Mouse (Mus musculus) G1E (cell line): ENCODE measurements around the gene Trim11. TPM values are rescaled to one million over a fixed set of nuclear protein-coding genes. Genes with fewer than 3 reads are reported as not detected.

Experiments used
- ATAC-seq: 2 replicates; pipeline ENCODE4 v1.8.0; 2016; ENCODE audit warnings: mild to moderate bottlenecking; ENCODE audit not compliant: insufficient number of reproducible peaks, poor library complexity, low FRiP score, severe bottlenecking; ENCODE audit errors: extremely low read depth
- DNase-seq: peaks from one replicate; pipeline ENCODE4 v3.0.0; 2012; ENCODE audit warnings: low spot score
- H3K27me3 ChIP-seq: 2 replicates; pipeline ENCODE4 v1.6.1; 2012; ENCODE audit warnings: mild to moderate bottlenecking, low read length, inconsistent platforms; ENCODE audit not compliant: insufficient read depth
- H3K36me3 ChIP-seq: replicated peaks from 2 replicates; pipeline ENCODE3; 2012; ENCODE audit warnings: mild to moderate bottlenecking, inconsistent platforms
- H3K4me1 ChIP-seq: 2 replicates; pipeline ENCODE4 v1.6.1; 2012; ENCODE audit warnings: low read depth, low read length, inconsistent platforms, mixed read lengths; ENCODE audit not compliant: insufficient read depth
- H3K4me3 ChIP-seq: 2 replicates; pipeline ENCODE4 v1.5.1; 2012; ENCODE audit warnings: low read depth, mild to moderate bottlenecking, inconsistent platforms, low read length, moderate library complexity, mixed read lengths
- H3K9me3 ChIP-seq: replicated peaks from 2 replicates; pipeline ENCODE4 v1.6.1; 2012; ENCODE audit warnings: inconsistent platforms
- CTCF ChIP-seq: IDR thresholded peaks from 2 replicates; pipeline ENCODE4 v1.5.1; 2012; ENCODE audit warnings: low read depth, low read length, inconsistent platforms, mixed read lengths
- GATA1 ChIP-seq: IDR thresholded peaks from 2 replicates; pipeline ENCODE4 v1.6.1; 2012; ENCODE audit warnings: borderline replicate concordance, low read length, inconsistent platforms, mixed read lengths
- GATA2 ChIP-seq: IDR thresholded peaks from 2 replicates; pipeline ENCODE4 v1.6.1; 2012; ENCODE audit warnings: low read depth, low read length, inconsistent platforms, borderline replicate concordance
- POLR2AphosphoS5 ChIP-seq: IDR thresholded peaks from 2 replicates; pipeline ENCODE4 v1.6.1; 2012; ENCODE audit warnings: low read depth, low read length, inconsistent platforms; ENCODE audit not compliant: insufficient replicate concordance
- TAL1 ChIP-seq: conservative IDR thresholded peaks from 2 replicates; pipeline ENCODE4 v1.6.1; 2012; ENCODE audit warnings: low read depth, low read length, inconsistent platforms, mixed read lengths
- polyA plus RNA-seq: library from polyadenylated mRNA; stranded (reverse); fragments of >175 nt; gene quantifications from 2 replicates; pipeline ENCODE4 v1.2.3, GENCODE M21; 2012
- total RNA-seq, 2 experiments: library from RNA; stranded (forward) in 1 of 2; stranded (reverse) in 1 of 2; fragments of 200-1000 nt in 1 of 2; fragments of >200 nt in 1 of 2; fragmentation: Nextera tagmentation in 1 of 2; gene quantifications; 2 replicates each; pipeline ENCODE4 v1.2.3; 2014 to 2017

The Trim11 gene
- total and polyA plus RNA-seq, 3 experiments: 32.3 to 69.3 (median 48.2) TPM

GRCm38 (mm10) chr11:58999830-59000229 lies 21.9 kb downstream of the Trim11 start:
- no peaks in the 10 kb centered on the region for H3K9me3 ChIP-seq
- no peak for ATAC-seq
- no peaks in the 10 kb centered on the region for H3K36me3 ChIP-seq
- H3K4me3 ChIP-seq: no peak overlapping the region
- peaks cover 28% of the 10 kb centered on the region for H3K4me1 ChIP-seq
- TF ChIP-seq GATA1 (no peak), GATA2 (no peak), TAL1 (no peak), CTCF (no peak), POLR2AphosphoS5 (no peak)
- no peak for DNase-seq
- H3K27me3 ChIP-seq: peaks cover 76% of the 10 kb centered on the region

GRCm38 (mm10) chr11:59000635-59001034 lies 22.7 kb downstream of the Trim11 start:
- Histone ChIP-seq H3K4me3 (no peak overlapping the region), H3K36me3 (no peaks in the 10 kb centered on the region), H3K4me1 (peaks cover 20% of the 10 kb centered on the region), H3K27me3 (peaks cover 70% of the 10 kb centered on the region), H3K9me3 (no peaks in the 10 kb centered on the region)
- ATAC-seq: no peak
- TF ChIP-seq POLR2AphosphoS5: no peak
- no peak for TF ChIP-seq CTCF
- TF ChIP-seq TAL1: no peak
- DNase-seq: no peak

- TF ChIP-seq GATA1: no peak
Observed at GRCm38 (mm10) chr11:59002327-59003079, 24.6 kb downstream of the Trim11 start.

GRCm38 (mm10) chr11:59015052-59015451 lies 37.2 kb downstream of the Trim11 start:
- no peak for DNase-seq
- peaks cover 33% of the 10 kb centered on the region for H3K27me3 ChIP-seq

More at GRCm38 (mm10) chr11:59002327-59003079, 24.6 kb downstream of the Trim11 start:
- peaks cover 53% of the 10 kb centered on the region for H3K27me3 ChIP-seq
- H3K36me3 ChIP-seq: no peaks in the 10 kb centered on the region
- no peaks in the 10 kb centered on the region for H3K9me3 ChIP-seq
- peaks cover 6% of the 10 kb centered on the region for H3K4me1 ChIP-seq
- DNase-seq (no peak), ATAC-seq (no peak)
- H3K4me3 ChIP-seq: no peak overlapping the region

GRCm38 (mm10) chr11:59026411-59026810 lies 48.5 kb downstream of the Trim11 start:
- Histone ChIP-seq H3K4me3 (no peak overlapping the region), H3K4me1 (no peaks in the 10 kb centered on the region), H3K9me3 (no peaks in the 10 kb centered on the region), H3K27me3 (peaks cover 13% of the 10 kb centered on the region), H3K36me3 (no peaks in the 10 kb centered on the region)
- TF ChIP-seq TAL1: no peak
- TF ChIP-seq POLR2AphosphoS5: no peak
- TF ChIP-seq GATA2: no peak
- no peak for TF ChIP-seq GATA1
- TF ChIP-seq CTCF: no peak
- DNase-seq (no peak), ATAC-seq (no peak)

More at GRCm38 (mm10) chr11:59015052-59015451, 37.2 kb downstream of the Trim11 start:
- no peak overlapping the region for H3K4me3 ChIP-seq
- no peaks in the 10 kb centered on the region for H3K36me3 ChIP-seq
- H3K9me3 ChIP-seq: no peaks in the 10 kb centered on the region
- no peak for ATAC-seq
- TF ChIP-seq CTCF (no peak), GATA1 (no peak), TAL1 (no peak), GATA2 (no peak), POLR2AphosphoS5 (no peak)
- H3K4me1 ChIP-seq: no peaks in the 10 kb centered on the region

- TF ChIP-seq GATA2: no peak
- no peak for TF ChIP-seq CTCF
- no peak for DNase-seq
Observed at GRCm38 (mm10) chr11:59029003-59029402, 51.1 kb downstream of the Trim11 start.

More at GRCm38 (mm10) chr11:59029003-59029402, 51.1 kb downstream of the Trim11 start:
- H3K36me3 ChIP-seq: no peaks in the 10 kb centered on the region
- ATAC-seq: no peak
- peaks cover 24% of the 10 kb centered on the region for H3K27me3 ChIP-seq
- no peaks in the 10 kb centered on the region for H3K9me3 ChIP-seq
- H3K4me3 ChIP-seq: no peak overlapping the region
- H3K4me1 ChIP-seq: no peaks in the 10 kb centered on the region

Other genes starting within 250 kb of the Trim11 start
Only the 20 nearest of the 22 such genes appear.
- gene Olfr316, start 225.4 kb upstream of the Trim11 start, total RNA-seq (2014; fragmentation: Nextera tagmentation): not detected in 2 replicates
- 0.06 and 0.33 TPM in 2 replicates for gene Olfr316, start 225.4 kb upstream of the Trim11 start, total RNA-seq (2017)
- gene Olfr316, start 225.4 kb upstream of the Trim11 start, polyA plus RNA-seq: not detected in 2 replicates
- gene Olfr315, start 204.9 kb upstream of the Trim11 start, total RNA-seq (2014; fragmentation: Nextera tagmentation): not detected in 2 replicates
- gene Olfr315, start 204.9 kb upstream of the Trim11 start, total RNA-seq (2017): not detected in 2 replicates
- not detected in 2 replicates for gene Olfr315, start 204.9 kb upstream of the Trim11 start, polyA plus RNA-seq
- not detected in 2 replicates for gene Olfr314, start 195.1 kb upstream of the Trim11 start, total RNA-seq (2014; fragmentation: Nextera tagmentation)
- gene Olfr314, start 195.1 kb upstream of the Trim11 start, total RNA-seq (2017): 0.05 and 0.06 TPM in 2 replicates
- not detected in 2 replicates for gene Olfr314, start 195.1 kb upstream of the Trim11 start, polyA plus RNA-seq
- not detected in 2 replicates for gene Fam183b, start 176.1 kb upstream of the Trim11 start, total RNA-seq (2014; fragmentation: Nextera tagmentation)
- gene Fam183b, start 176.1 kb upstream of the Trim11 start, total RNA-seq (2017): not detected in 2 replicates
- gene Fam183b, start 176.1 kb upstream of the Trim11 start, polyA plus RNA-seq: not detected in 2 replicates
- not detected in 2 replicates for gene Olfr313, start 163.1 kb upstream of the Trim11 start, total RNA-seq (2014; fragmentation: Nextera tagmentation)
- 0.11 TPM in 1 of 2 replicates, not detected in the other for gene Olfr313, start 163.1 kb upstream of the Trim11 start, total RNA-seq (2017)
- not detected in 2 replicates for gene Olfr313, start 163.1 kb upstream of the Trim11 start, polyA plus RNA-seq
- gene Olfr312, start 148.9 kb upstream of the Trim11 start, total RNA-seq (2014; fragmentation: Nextera tagmentation): not detected in 2 replicates
- 0.05 and 0.64 TPM in 2 replicates for gene Olfr312, start 148.9 kb upstream of the Trim11 start, total RNA-seq (2017)
- gene Olfr312, start 148.9 kb upstream of the Trim11 start, polyA plus RNA-seq: not detected in 2 replicates
- gene Olfr311, start 138.8 kb upstream of the Trim11 start, total RNA-seq (2014; fragmentation: Nextera tagmentation): not detected in 2 replicates
- gene Olfr311, start 138.8 kb upstream of the Trim11 start, total RNA-seq (2017): 0.33 TPM in 1 of 2 replicates, not detected in the other
- gene Olfr311, start 138.8 kb upstream of the Trim11 start, polyA plus RNA-seq: not detected in 2 replicates
- 13.9 and 15.1 TPM in 2 replicates for gene Gm12258, start 130.9 kb upstream of the Trim11 start, total RNA-seq (2014; fragmentation: Nextera tagmentation)
- gene Gm12258, start 130.9 kb upstream of the Trim11 start, total RNA-seq (2017): 8.7 and 8.8 TPM in 2 replicates
- 0.21 and 0.62 TPM in 2 replicates for gene Gm12258, start 130.9 kb upstream of the Trim11 start, polyA plus RNA-seq
- 1.5 and 10.3 TPM in 2 replicates for gene 2810021J22Rik, start 110.9 kb upstream of the Trim11 start, total RNA-seq (2014; fragmentation: Nextera tagmentation)
- gene 2810021J22Rik, start 110.9 kb upstream of the Trim11 start, total RNA-seq (2017): 0.46 and 1.7 TPM in 2 replicates
- gene 2810021J22Rik, start 110.9 kb upstream of the Trim11 start, polyA plus RNA-seq: 0.02 TPM in 2 replicates
- 22.0 and 22.6 TPM in 2 replicates for gene Zfp39, start 73.9 kb upstream of the Trim11 start, total RNA-seq (2014; fragmentation: Nextera tagmentation)
- 5.5 and 7.0 TPM in 2 replicates for gene Zfp39, start 73.9 kb upstream of the Trim11 start, total RNA-seq (2017)
- gene Zfp39, start 73.9 kb upstream of the Trim11 start, polyA plus RNA-seq: 0.80 and 0.85 TPM in 2 replicates
- 17.5 TPM in 1 of 2 replicates, not detected in the other for gene Btnl10, start 60.2 kb upstream of the Trim11 start, total RNA-seq (2014; fragmentation: Nextera tagmentation)
- gene Btnl10, start 60.2 kb upstream of the Trim11 start, total RNA-seq (2017): under 0.01 TPM in 1 of 2 replicates, not detected in the other
- gene Btnl10, start 60.2 kb upstream of the Trim11 start, polyA plus RNA-seq: not detected in 2 replicates
- gene Rnf187, start 39.2 kb upstream of the Trim11 start, total RNA-seq (2014; fragmentation: Nextera tagmentation): 55.7 and 55.8 TPM in 2 replicates
- 72.8 and 106 TPM in 2 replicates for gene Rnf187, start 39.2 kb upstream of the Trim11 start, total RNA-seq (2017)
- 225 and 312 TPM in 2 replicates for gene Rnf187, start 39.2 kb upstream of the Trim11 start, polyA plus RNA-seq
- gene Hist3h2ba, start 29.2 kb upstream of the Trim11 start, total RNA-seq (2014; fragmentation: Nextera tagmentation): 2.7 and 23.2 TPM in 2 replicates
- 6.0 and 7.1 TPM in 2 replicates for gene Hist3h2ba, start 29.2 kb upstream of the Trim11 start, total RNA-seq (2017)
- gene Hist3h2ba, start 29.2 kb upstream of the Trim11 start, polyA plus RNA-seq: 0.20 TPM in 1 of 2 replicates, not detected in the other
- gene Hist3h2a, start 23.4 kb upstream of the Trim11 start, total RNA-seq (2014; fragmentation: Nextera tagmentation): 93.3 and 107 TPM in 2 replicates
- gene Hist3h2a, start 23.4 kb upstream of the Trim11 start, total RNA-seq (2017): 108 and 128 TPM in 2 replicates
- gene Hist3h2a, start 23.4 kb upstream of the Trim11 start, polyA plus RNA-seq: 6.2 and 13.5 TPM in 2 replicates
- gene Trim17, start 23.4 kb upstream of the Trim11 start, total RNA-seq (2014; fragmentation: Nextera tagmentation): not detected in 2 replicates
- 0.11 and 0.12 TPM in 2 replicates for gene Trim17, start 23.4 kb upstream of the Trim11 start, total RNA-seq (2017)
- 0.12 and 7.5 TPM in 2 replicates for gene Trim17, start 23.4 kb upstream of the Trim11 start, polyA plus RNA-seq
- gene Obscn, start 158.3 kb downstream of the Trim11 start, total RNA-seq (2014; fragmentation: Nextera tagmentation): not detected in 2 replicates
- 0.17 and 0.27 TPM in 2 replicates for gene Obscn, start 158.3 kb downstream of the Trim11 start, total RNA-seq (2017)
- 0.11 TPM in 2 replicates for gene Obscn, start 158.3 kb downstream of the Trim11 start, polyA plus RNA-seq
- 3.0 and 4.9 TPM in 2 replicates for gene Iba57, start 185.6 kb downstream of the Trim11 start, total RNA-seq (2014; fragmentation: Nextera tagmentation)
- gene Iba57, start 185.6 kb downstream of the Trim11 start, total RNA-seq (2017): 7.3 and 8.6 TPM in 2 replicates
- gene Iba57, start 185.6 kb downstream of the Trim11 start, polyA plus RNA-seq: 10.5 and 10.8 TPM in 2 replicates
- not detected in 2 replicates for gene Gjc2, start 205.1 kb downstream of the Trim11 start, total RNA-seq (2014; fragmentation: Nextera tagmentation)
- gene Gjc2, start 205.1 kb downstream of the Trim11 start, total RNA-seq (2017): not detected in 2 replicates
- gene Gjc2, start 205.1 kb downstream of the Trim11 start, polyA plus RNA-seq: not detected in 2 replicates
- gene Guk1, start 214.1 kb downstream of the Trim11 start, total RNA-seq (2014; fragmentation: Nextera tagmentation): 16.8 and 19.1 TPM in 2 replicates
- gene Guk1, start 214.1 kb downstream of the Trim11 start, total RNA-seq (2017): 37.5 and 38.2 TPM in 2 replicates
- gene Guk1, start 214.1 kb downstream of the Trim11 start, polyA plus RNA-seq: 35.2 and 40.2 TPM in 2 replicates
- 15.1 and 23.4 TPM in 2 replicates for gene Mrpl55, start 224.4 kb downstream of the Trim11 start, total RNA-seq (2014; fragmentation: Nextera tagmentation)
- gene Mrpl55, start 224.4 kb downstream of the Trim11 start, total RNA-seq (2017): 38.7 and 40.8 TPM in 2 replicates
- 29.5 and 34.8 TPM in 2 replicates for gene Mrpl55, start 224.4 kb downstream of the Trim11 start, polyA plus RNA-seq